Comparison of ENCODE assay signal across 18 mouse cellular contexts in genomic region chr4:84173441-84173840, GRCm38 (mm10).
DNase-seq lines count a peak whose midpoint lies in the region; ATAC-seq lines count a peak whose summit lies in the region.
"Had no signal": no experiment of that assay in that cellular context is flagged by ENCODE, and none has a peak within 500 bp of the region (broad histone marks: within the 10 kb centered on the region; RNA-seq: fewer than 3 reads in every experiment).

No protein-coding gene starts in this region.

- H3K27ac ChIP-seq in embryonic facial prominence, embryonic 11.5 days (replicated peaks; ENCODE audit: low read depth, low read length) = no peak overlapping the region
- 0 out of 2 replicates have a peak overlapping the region, but pooled peaks have one; percentile 41 for H3K27ac ChIP-seq in embryonic facial prominence, embryonic 15.5 days (replicated peaks)
- H3K27ac ChIP-seq: heart, adult 2 months; heart, embryonic 15.5 days had no signal

- no peaks in the 10 kb centered on the region for H3K9me3 ChIP-seq in embryonic facial prominence, embryonic 11.5 days (replicated peaks; ENCODE audit: control insufficient read depth, low read length)
- no peaks in the 10 kb centered on the region for H3K9me3 ChIP-seq in embryonic facial prominence, embryonic 15.5 days (replicated peaks)
- H3K9me3 ChIP-seq: heart, embryonic 15.5 days had no signal

- no peak for ATAC-seq in embryonic facial prominence, embryonic 11.5 days (replicated peaks; ENCODE audit: insufficient number of reproducible peaks, low FRiP score, low TSS enrichment, low read depth)
- no peak for ATAC-seq in embryonic facial prominence, embryonic 15.5 days (ENCODE audit: insufficient number of reproducible peaks, low FRiP score, low TSS enrichment, low read depth)
- no peak for ATAC-seq in activated CD4-positive, CD25-positive, alpha-beta regulatory T cell, adult 4 months
- ATAC-seq: inflammation-experienced regulatory T-cells, adult 6 months had no signal

- no peak overlapping the region for H3K4me3 ChIP-seq in embryonic facial prominence, embryonic 11.5 days (ENCODE audit: low read depth, low read length)
- H3K4me3 ChIP-seq in embryonic facial prominence, embryonic 15.5 days (replicated peaks) = no peak overlapping the region
- H3K4me3 ChIP-seq: erythroblast, embryonic 14.5 days; heart, adult 2 months; heart, embryonic 15.5 days had no signal

- no peak overlapping the region for H3K9ac ChIP-seq in embryonic facial prominence, embryonic 11.5 days (replicated peaks; ENCODE audit: low read length)
- H3K9ac ChIP-seq in embryonic facial prominence, embryonic 15.5 days = no peak overlapping the region
- H3K9ac ChIP-seq: heart, embryonic 15.5 days had no signal

- no peak overlapping the region for H3K4me2 ChIP-seq in embryonic facial prominence, embryonic 11.5 days (ENCODE audit: low read depth, low read length)
- no peak overlapping the region for H3K4me2 ChIP-seq in embryonic facial prominence, embryonic 15.5 days (replicated peaks)
- H3K4me2 ChIP-seq: heart, embryonic 11.5 days; heart, embryonic 15.5 days had no signal

- H3K36me3 ChIP-seq in embryonic facial prominence, embryonic 11.5 days (replicated peaks; ENCODE audit: control insufficient read depth, insufficient read depth, low read depth, low read length) = no peaks in the 10 kb centered on the region
- H3K36me3 ChIP-seq in embryonic facial prominence, embryonic 15.5 days = no peaks in the 10 kb centered on the region
- H3K36me3 ChIP-seq: heart, embryonic 15.5 days had no signal

- no peaks in the 10 kb centered on the region for H3K27me3 ChIP-seq in embryonic facial prominence, embryonic 11.5 days (ENCODE audit: control insufficient read depth, insufficient read depth, low read length)
- H3K27me3 ChIP-seq in embryonic facial prominence, embryonic 15.5 days = no peaks in the 10 kb centered on the region
- H3K27me3 ChIP-seq: heart, embryonic 15.5 days had no signal

- DNase-seq in embryo, embryonic 10 days (ENCODE audit: low spot score) = peak; percentile 62
- DNase-seq in embryo, embryonic 10.5 days (ENCODE audit: low spot score) = peak; percentile 54
- DNase-seq in embryonic facial prominence, embryonic 11.5 days (ENCODE audit: low spot score) = peak; percentile 57
- DNase-seq in heart, adult 18-20 months = no peak
- no peak for DNase-seq in kidney, adult 18-20 months
- DNase-seq: adrenal gland, postnatal 25 days; cerebellum, adult 18-20 months; cerebellum, adult 9-11 months; cerebellum, postnatal 36 days; gastrocnemius, postnatal 10 days; heart, adult 2 months; kidney, adult 11 months had no signal

- WGBS in embryonic facial prominence, embryonic 11.5 days = 26% methylated on average over 2 of the region's 2 CpGs
- 15% methylated on average over 2 of the region's 2 CpGs for WGBS in embryonic facial prominence, embryonic 15.5 days

- H3K4me1 ChIP-seq in embryonic facial prominence, embryonic 11.5 days (ENCODE audit: control insufficient read depth, insufficient read depth, low read length) = no peaks in the 10 kb centered on the region
- H3K4me1 ChIP-seq in embryonic facial prominence, embryonic 15.5 days = peaks cover 12% of the 10 kb centered on the region
- H3K4me1 ChIP-seq: heart, embryonic 15.5 days had no signal

Comparison
In these comparisons a context has a peak if more than half of its experiments do, and no peak if none do; other contexts are left out.
1. DNase-seq: peak in embryo, embryonic 10 days (single experiment), embryo, embryonic 10.5 days (single experiment) and embryonic facial prominence, embryonic 11.5 days (single experiment); none in heart, adult 18-20 months (0 of 2) and kidney, adult 18-20 months (single experiment).